Mouse (Mus musculus) thymus, postnatal 36 days (tissue): ENCODE data around the gene Fhit.

Experiments used
- DNase-seq, 2 experiments: peaks; one replicate each; pipeline ENCODE4 v3.0.0; 2022; ENCODE audit warnings: mixed read lengths in 2 of 2

Gene Fhit

GRCm38 (mm10) chr14:10344064-10344463 is 817.8 kb downstream of the Fhit start:
- DNase-seq: no peak

GRCm38 (mm10) chr14:10316764-10317163 is 845.1 kb downstream of the Fhit start:
- DNase-seq: no peak

GRCm38 (mm10) chr14:10312190-10312589 is 849.6 kb downstream of the Fhit start:
- no peak for DNase-seq

- DNase-seq: no peak
Measured at GRCm38 (mm10) chr14:10305286-10305685, 856.5 kb downstream of the Fhit start.

- DNase-seq: peak; percentile 11 to 14
Measured at GRCm38 (mm10) chr14:10301497-10301896, 860.3 kb downstream of the Fhit start.

- DNase-seq: no peak
Measured at GRCm38 (mm10) chr14:10300914-10301313, 860.9 kb downstream of the Fhit start.

GRCm38 (mm10) chr14:10299030-10299429 is 862.8 kb downstream of the Fhit start:
- no peak for DNase-seq

GRCm38 (mm10) chr14:10289043-10289442 is 872.8 kb downstream of the Fhit start:
- DNase-seq: no peak

GRCm38 (mm10) chr14:10286027-10286426 is 875.8 kb downstream of the Fhit start:
- no peak for DNase-seq

GRCm38 (mm10) chr14:10228708-10229107 is 933.1 kb downstream of the Fhit start:
- DNase-seq: no peak

- DNase-seq: no peak
Measured at GRCm38 (mm10) chr14:10221847-10222246, 940.0 kb downstream of the Fhit start.

- DNase-seq: no peak
Measured at GRCm38 (mm10) chr14:10213216-10213615, 948.6 kb downstream of the Fhit start.

GRCm38 (mm10) chr14:10211184-10211583 is 950.7 kb downstream of the Fhit start:
- DNase-seq: no peak

- DNase-seq: no peak
Measured at GRCm38 (mm10) chr14:10209007-10209406, 952.8 kb downstream of the Fhit start.

GRCm38 (mm10) chr14:10205699-10206098 is 956.1 kb downstream of the Fhit start:
- DNase-seq: no peak

- no peak for DNase-seq
Measured at GRCm38 (mm10) chr14:10205290-10205689, 956.5 kb downstream of the Fhit start.

- no peak for DNase-seq
Measured at GRCm38 (mm10) chr14:10194130-10194529, 967.7 kb downstream of the Fhit start.

- no peak for DNase-seq
Measured at GRCm38 (mm10) chr14:10171761-10172160, 990.1 kb downstream of the Fhit start.

GRCm38 (mm10) chr14:10166641-10167429 is 995.0 kb downstream of the Fhit start:
- no peak for DNase-seq

- no peak for DNase-seq
Measured at GRCm38 (mm10) chr14:10149872-10150271, 1012.0 kb downstream of the Fhit start.

GRCm38 (mm10) chr14:10139311-10139710 is 1022.5 kb downstream of the Fhit start:
- DNase-seq: no peak

GRCm38 (mm10) chr14:10133873-10134272 is 1028.0 kb downstream of the Fhit start:
- DNase-seq: no peak

- DNase-seq: no peak
Measured at GRCm38 (mm10) chr14:10129675-10130074, 1032.2 kb downstream of the Fhit start.

GRCm38 (mm10) chr14:10129088-10129487 is 1032.7 kb downstream of the Fhit start:
- no peak for DNase-seq

GRCm38 (mm10) chr14:10126536-10126935 is 1035.3 kb downstream of the Fhit start:
- no peak for DNase-seq
